Mouse (Mus musculus) MEL (cell line): ENCODE data around the gene Zfp804a. TPM values are rescaled to one million over a fixed set of nuclear protein-coding genes. Genes with fewer than 3 reads are reported as not detected.

Experiments used
- DNase-seq: peaks from one replicate; pipeline ENCODE4 v3.0.0; 2011; ENCODE audit warnings: low read depth, low spot score
- H3K27ac ChIP-seq: 2 replicates; pipeline ENCODE4 v1.5.1; 2012; ENCODE audit warnings: low read depth, mild to moderate bottlenecking, control low read depth, low read length, moderate library complexity; ENCODE audit not compliant: control insufficient read depth
- H3K27me3 ChIP-seq, 2 experiments: fragments of 150-350 bp in 1 of 2; sonication (generic) in 1 of 2; 2 replicates each; pipeline ENCODE4 v1.6.1; 2012; ENCODE audit warnings: low read length in 2 of 2, mild to moderate bottlenecking in 2 of 2, improper control_type of control experiment in 1 of 2, moderate library complexity in 1 of 2; ENCODE audit not compliant: insufficient read depth in 2 of 2, control insufficient read depth in 1 of 2
- H3K36me3 ChIP-seq, 2 experiments: 2 replicates each; pipeline ENCODE4 v1.6.1; 2012 to 2014; ENCODE audit warnings: low read length in 2 of 2, improper control_type of control experiment in 1 of 2, inconsistent platforms in 1 of 2, mild to moderate bottlenecking in 1 of 2; ENCODE audit not compliant: insufficient read depth in 2 of 2, control insufficient read depth in 1 of 2
- H3K4me1 ChIP-seq, 2 experiments: fragments of 150-350 bp in 1 of 2; sonication (generic) in 1 of 2; 2 replicates each; pipeline ENCODE4 v1.6.1; 2012; ENCODE audit warnings: low read length in 2 of 2, improper control_type of control experiment in 1 of 2, mild to moderate bottlenecking in 1 of 2; ENCODE audit not compliant: insufficient read depth in 2 of 2, control insufficient read depth in 1 of 2
- H3K4me3 ChIP-seq, 2 experiments: fragments of 150-350 bp in 1 of 2; sonication (generic) in 1 of 2; 2 replicates each; pipeline ENCODE4 v1.5.1; 2012; ENCODE audit warnings: low read depth in 2 of 2, low read length in 2 of 2, mild to moderate bottlenecking in 2 of 2, moderate library complexity in 2 of 2, control low read depth in 1 of 2, improper control_type of control experiment in 1 of 2; ENCODE audit not compliant: control insufficient read depth in 1 of 2, insufficient read depth in 1 of 2
- H3K79me2 ChIP-seq: 2 replicates; pipeline ENCODE4 v1.6.1; 2012; ENCODE audit warnings: mild to moderate bottlenecking, low read length, moderate library complexity; ENCODE audit not compliant: control insufficient read depth, poor library complexity, insufficient read depth
- H3K9ac ChIP-seq: 2 replicates; pipeline ENCODE4 v1.6.1; 2012; ENCODE audit warnings: low read depth, mild to moderate bottlenecking, control low read depth, low read length, moderate library complexity; ENCODE audit not compliant: control insufficient read depth, poor library complexity, severe bottlenecking
- H3K9me3 ChIP-seq: fragments of 150-350 bp; sonication (generic); replicated peaks from 2 replicates; pipeline ENCODE4 v1.6.1; 2012; ENCODE audit warnings: mild to moderate bottlenecking, low read length, improper control_type of control experiment, moderate library complexity; ENCODE audit not compliant: insufficient read depth
- BHLHE40 ChIP-seq: IDR thresholded peaks from 2 replicates; pipeline ENCODE4 v1.6.1; 2012; ENCODE audit warnings: low read depth, mild to moderate bottlenecking, inconsistent platforms, low read length, improper control_type of control experiment, borderline replicate concordance
- CHD1 ChIP-seq: IDR thresholded peaks from 2 replicates; pipeline ENCODE4 v1.6.1; 2012; ENCODE audit warnings: low read depth, mild to moderate bottlenecking, inconsistent platforms, low read length, improper control_type of control experiment
- CHD2 ChIP-seq: IDR thresholded peaks from 2 replicates; pipeline ENCODE4 v1.6.1; 2011; ENCODE audit warnings: low read length, improper control_type of control experiment
- CTCF ChIP-seq, 3 experiments: IDR thresholded peaks in 2 of 3; conservative IDR thresholded peaks in 1 of 3; 2 replicates each; pipeline ENCODE4 v1.5.1; 2011 to 2012; ENCODE audit warnings: low read length in 3 of 3, low read depth in 2 of 3, mild to moderate bottlenecking in 2 of 3, improper control_type of control experiment in 1 of 3, inconsistent platforms in 1 of 3, mixed read lengths in 1 of 3, moderate library complexity in 1 of 3; ENCODE audit not compliant: control insufficient read depth in 1 of 3, insufficient read depth in 1 of 3, poor library complexity in 1 of 3, severe bottlenecking in 1 of 3
- EP300 ChIP-seq, 2 experiments: IDR thresholded peaks; 2 replicates each; pipeline ENCODE4 v1.6.1; 2011; ENCODE audit warnings: improper control_type of control experiment in 2 of 2, low read length in 2 of 2, low read depth in 1 of 2, mild to moderate bottlenecking in 1 of 2
- ETS1 ChIP-seq: IDR thresholded peaks from 2 replicates; pipeline ENCODE4 v1.6.1; 2012; ENCODE audit warnings: low read depth, mild to moderate bottlenecking, inconsistent platforms, low read length, improper control_type of control experiment, moderate library complexity
- GATA1 ChIP-seq: IDR thresholded peaks from 2 replicates; pipeline ENCODE4 v1.6.1; 2011; ENCODE audit warnings: low read depth, low read length, improper control_type of control experiment
- KAT2A ChIP-seq: conservative IDR thresholded peaks from 2 replicates; pipeline ENCODE4 v1.6.1; 2012; ENCODE audit warnings: low read depth, low read length, improper control_type of control experiment, inconsistent platforms
- MAFK ChIP-seq: IDR thresholded peaks from 2 replicates; pipeline ENCODE4 v1.6.1; 2011; ENCODE audit warnings: low read depth, mild to moderate bottlenecking, low read length, improper control_type of control experiment, borderline replicate concordance
- MAX ChIP-seq: IDR thresholded peaks from 2 replicates; pipeline ENCODE4 v1.6.1; 2011; ENCODE audit warnings: low read length, improper control_type of control experiment
- MYB ChIP-seq: IDR thresholded peaks from 2 replicates; pipeline ENCODE4 v1.6.1; 2011; ENCODE audit warnings: mild to moderate bottlenecking, low read depth, low read length, improper control_type of control experiment
- POLR2A ChIP-seq, 2 experiments: IDR thresholded peaks; 2 replicates each; pipeline ENCODE4 v1.6.1; 2011 to 2012; ENCODE audit warnings: low read length in 2 of 2, mild to moderate bottlenecking in 2 of 2, control low read depth in 1 of 2, improper control_type of control experiment in 1 of 2, low read depth in 1 of 2, moderate library complexity in 1 of 2; ENCODE audit not compliant: control insufficient read depth in 1 of 2, insufficient read depth in 1 of 2, poor library complexity in 1 of 2
- RCOR1 ChIP-seq: IDR thresholded peaks from 2 replicates; pipeline ENCODE4 v1.6.1; 2012; ENCODE audit warnings: low read depth, mild to moderate bottlenecking, inconsistent platforms, low read length, improper control_type of control experiment
- SIN3A ChIP-seq: IDR thresholded peaks from 2 replicates; pipeline ENCODE4 v1.6.1; 2012; ENCODE audit warnings: low read length, improper control_type of control experiment, inconsistent platforms
- TAL1 ChIP-seq: IDR thresholded peaks from 2 replicates; pipeline ENCODE4 v1.6.1; 2012; ENCODE audit warnings: mild to moderate bottlenecking, inconsistent platforms, low read length, moderate library complexity, mixed read lengths
- TBP ChIP-seq: IDR thresholded peaks from 2 replicates; pipeline ENCODE4 v1.8.0; 2011; ENCODE audit warnings: low read depth, low read length, improper control_type of control experiment
- UBTF ChIP-seq: IDR thresholded peaks from 2 replicates; pipeline ENCODE4 v1.6.1; 2012; ENCODE audit warnings: low read depth, mild to moderate bottlenecking, inconsistent platforms, low read length, improper control_type of control experiment, moderate library complexity, borderline replicate concordance; ENCODE audit not compliant: insufficient read depth
- USF1 ChIP-seq: IDR thresholded peaks from 2 replicates; pipeline ENCODE4 v1.6.1; 2014; ENCODE audit warnings: low read depth, mild to moderate bottlenecking, inconsistent platforms, low read length, improper control_type of control experiment, moderate library complexity
- USF2 ChIP-seq, 2 experiments: IDR thresholded peaks; 2 replicates each; pipeline ENCODE4 v1.6.1; 2011 to 2012; ENCODE audit warnings: improper control_type of control experiment in 2 of 2, low read length in 2 of 2, borderline replicate concordance in 1 of 2, inconsistent platforms in 1 of 2, low read depth in 1 of 2, mild to moderate bottlenecking in 1 of 2; ENCODE audit not compliant: insufficient read depth in 1 of 2
- ZC3H11A ChIP-seq: IDR thresholded peaks from 2 replicates; pipeline ENCODE4 v1.6.1; 2012; ENCODE audit warnings: low read depth, mild to moderate bottlenecking, inconsistent platforms, low read length, improper control_type of control experiment
- ZKSCAN1 ChIP-seq: IDR thresholded peaks from 2 replicates; pipeline ENCODE4 v1.6.1; 2012; ENCODE audit warnings: low read depth, mild to moderate bottlenecking, inconsistent platforms, low read length, improper control_type of control experiment, moderate library complexity
- ZMIZ1 ChIP-seq: IDR thresholded peaks from 2 replicates; pipeline ENCODE4 v1.6.1; 2012; ENCODE audit warnings: low read depth, mild to moderate bottlenecking, inconsistent platforms, low read length, improper control_type of control experiment, moderate library complexity
- polyA plus RNA-seq, 2 experiments: library from polyadenylated mRNA; stranded (reverse) in 1 of 2; unstranded in 1 of 2; fragments of >175 nt in 1 of 2; fragments of >200 nt in 1 of 2; gene quantifications; 2 replicates each; pipeline versions ENCODE4 v1.2.1 to v1.2.4; 2012; ENCODE audit warnings: low replicate concordance in 2 of 2, low read depth in 1 of 2; ENCODE audit not compliant: insufficient read length in 2 of 2, insufficient read depth in 1 of 2, missing spikeins in 1 of 2
- total RNA-seq: library from RNA; depleted of rRNA; stranded (reverse); fragments of 300-350 nt; gene quantifications from 2 replicates; pipeline ENCODE4 v1.2.3, GENCODE M21; 2012

Gene Zfp804a
- total and polyA plus RNA-seq, 3 experiments = not detected

GRCm38 (mm10) chr2:82181010-82181409 is 128.0 kb downstream of the Zfp804a start:
- no peak overlapping the region for H3K27ac ChIP-seq
- no peaks in the 10 kb centered on the region for H3K36me3 ChIP-seq
- no peak overlapping the region for H3K9ac ChIP-seq
- no peaks in the 10 kb centered on the region for H3K4me1 ChIP-seq
- DNase-seq = no peak
- no peak overlapping the region for H3K4me3 ChIP-seq
- H3K79me2 ChIP-seq = no peaks in the 10 kb centered on the region
- no peaks in the 10 kb centered on the region for H3K9me3 ChIP-seq
- H3K27me3 ChIP-seq = no peaks in the 10 kb centered on the region
- TF ChIP-seq CHD1 (no peak), USF1 (no peak), ZMIZ1 (no peak), TAL1 (no peak), BHLHE40 (no peak), CHD2 (no peak)

DNA sequence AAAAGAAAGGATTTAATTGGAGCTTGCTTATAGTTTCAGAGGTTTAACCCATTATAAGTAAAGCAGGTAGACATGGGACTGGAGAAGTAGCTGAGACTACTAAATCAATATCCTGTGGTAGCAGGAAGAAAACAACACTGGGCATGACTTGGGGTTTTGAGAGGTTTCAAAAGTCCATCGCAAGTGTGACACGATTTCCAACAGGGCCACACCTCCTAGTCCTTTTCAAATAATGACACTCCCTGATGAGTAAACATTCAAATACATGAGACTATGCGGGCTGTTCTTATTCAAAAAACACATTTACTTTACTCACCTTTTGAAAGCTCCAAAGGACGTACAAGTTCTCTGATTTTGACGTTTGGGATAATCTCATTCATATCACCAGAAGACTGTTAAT is 146.9 kb downstream of the Zfp804a start:
- Histone ChIP-seq H3K4me3 (no peak overlapping the region), H3K79me2 (no peaks in the 10 kb centered on the region), H3K27me3 (no peaks in the 10 kb centered on the region), H3K36me3 (no peaks in the 10 kb centered on the region), H3K27ac (no peak overlapping the region), H3K9ac (no peak overlapping the region), H3K9me3 (no peaks in the 10 kb centered on the region), H3K4me1 (no peaks in the 10 kb centered on the region)
- TF ChIP-seq ZKSCAN1 (no peak), ETS1 (no peak), UBTF (no peak), BHLHE40 (no peak), ZC3H11A (no peak), EP300 (IDR thresholded peaks at IDR 0.05; ENCODE audit: low read depth in 1 of 2, low read length in 2 of 2) (no peak), MYB (no peak), POLR2A (IDR thresholded peaks at IDR 0.05; ENCODE audit: control insufficient read depth in 1 of 2, insufficient read depth in 1 of 2, low read depth in 1 of 2, low read length in 2 of 2, poor library complexity in 1 of 2) (no peak), MAX (no peak), GATA1 (no peak), USF2 (IDR thresholded peaks at IDR 0.05; ENCODE audit: borderline replicate concordance in 1 of 2, insufficient read depth in 1 of 2, low read depth in 1 of 2, low read length in 2 of 2) (no peak), CTCF (IDR thresholded peaks at IDR 0.05 in 2 of 3, conservative IDR thresholded peaks at IDR 0.05 in 1 of 3; ENCODE audit: control insufficient read depth in 1 of 3, insufficient read depth in 1 of 3, low read depth in 2 of 3, low read length in 3 of 3, poor library complexity in 1 of 3, severe bottlenecking in 1 of 3) (no peak), RCOR1 (no peak), SIN3A (no peak), TBP (no peak), CHD2 (no peak), KAT2A (no peak), ZMIZ1 (no peak), MAFK (no peak)
- no peak for DNase-seq
